Mouse (Mus musculus): ENCODE measurements around the gene Klhl35. TPM values are rescaled to one million over a fixed set of nuclear protein-coding genes. Genes with fewer than 3 reads are reported as not detected.

The Klhl35 gene
- total and polyA plus RNA-seq, 3 experiments = 0.04 TPM; not detected in 2

- H3K4me1 ChIP-seq (ENCODE audit: control insufficient read depth in 1 of 2, insufficient read depth in 2 of 2, low read length in 2 of 2) = peaks cover 0 to 12% of the 10 kb centered on the region in 2 experiments; a peak in 2 of 4 replicates
These were observed 17.6 kb downstream of the Klhl35 start, which contains the start of gene Rps3 for GRCm38 (mm10) chr7:99483271-99483923. TSS of gene Rps3 (minus strand) at chr7:99483738.

DNA sequence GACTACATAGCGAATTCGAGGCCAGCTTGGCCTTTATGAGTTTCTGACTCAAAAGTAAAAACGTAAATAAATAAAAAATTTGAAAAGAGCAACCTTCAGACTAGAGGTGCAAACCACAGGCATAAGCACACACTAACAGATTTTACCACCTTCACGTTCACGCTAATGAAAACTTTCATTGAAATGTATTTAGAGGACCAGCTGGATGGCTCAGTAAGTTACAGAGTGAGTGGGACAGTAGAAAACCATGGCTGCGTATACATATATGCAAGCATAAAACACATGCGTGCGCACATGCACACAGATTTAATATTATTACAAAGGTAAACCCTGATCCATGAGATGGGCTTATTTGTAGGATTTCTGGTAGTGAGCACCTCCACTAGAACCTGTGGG lies 18.1 kb downstream of the Klhl35 start:
- Histone ChIP-seq H3K4me1 (ENCODE audit: control insufficient read depth in 1 of 2, insufficient read depth in 2 of 2, low read length in 2 of 2) (peaks cover 0 to 12% of the 10 kb centered on the region in 2 experiments; a peak in 2 of 4 replicates), H3K79me2 (ENCODE audit: control insufficient read depth, insufficient read depth, low read length, poor library complexity) (peaks cover 34% of the 10 kb centered on the region), H3K27me3 (ENCODE audit: control insufficient read depth in 1 of 2, insufficient read depth in 2 of 2, low read length in 2 of 2) (no peaks in the 10 kb centered on the region), H3K4me3 (ENCODE audit: control insufficient read depth in 1 of 2, insufficient read depth in 1 of 2, low read depth in 2 of 2, low read length in 2 of 2) (peak overlapping the region; percentile 5 to 20; a peak in 2 of 4 replicates), H3K9ac (ENCODE audit: control insufficient read depth, low read depth, low read length, poor library complexity, severe bottlenecking) (peak overlapping the region; percentile 46), H3K36me3 (ENCODE audit: control insufficient read depth in 1 of 2, insufficient read depth in 2 of 2, low read length in 2 of 2) (peaks cover 18 to 21% of the 10 kb centered on the region in 2 experiments), H3K9me3 (replicated peaks; ENCODE audit: insufficient read depth, low read length) (no peaks in the 10 kb centered on the region), H3K27ac (ENCODE audit: control insufficient read depth, low read depth, low read length) (peak overlapping the region; percentile 5; the same call in 1 of the 2 replicates)
- no peak for DNase-seq (ENCODE audit: low read depth, low spot score)
- no peak for TF ChIP-seq SMC3 (IDR thresholded peaks at IDR 0.05; ENCODE audit: low read depth, low read length)
- no peak for TF ChIP-seq ZKSCAN1 (IDR thresholded peaks at IDR 0.05; ENCODE audit: low read depth, low read length)
- TF ChIP-seq POLR2AphosphoS5 (IDR thresholded peaks at IDR 0.05; ENCODE audit: borderline replicate concordance, low read depth, low read length) = no peak
- no peak for TF ChIP-seq TCF12 (IDR thresholded peaks at IDR 0.05; ENCODE audit: low read depth, low read length)
- TF ChIP-seq RAD21 (IDR thresholded peaks at IDR 0.05; ENCODE audit: low read depth, low read length) = no peak
- TF ChIP-seq USF2 (IDR thresholded peaks at IDR 0.05; ENCODE audit: borderline replicate concordance in 1 of 2, insufficient read depth in 1 of 2, low read depth in 1 of 2, low read length in 2 of 2) = no peak
- TF ChIP-seq MEF2A (IDR thresholded peaks at IDR 0.05; ENCODE audit: extremely low read depth, insufficient replicate concordance, low read depth, low read length, poor library complexity, severe bottlenecking) = no peak
- TF ChIP-seq EP300 (IDR thresholded peaks at IDR 0.05; ENCODE audit: low read depth in 1 of 2, low read length in 2 of 2) = no peak
- no peak for TF ChIP-seq MAZ (IDR thresholded peaks at IDR 0.05; ENCODE audit: low read depth, low read length)
- TF ChIP-seq NELFE (IDR thresholded peaks at IDR 0.05; ENCODE audit: low read depth, low read length) = no peak
- no peak for TF ChIP-seq CHD2 (IDR thresholded peaks at IDR 0.05; ENCODE audit: low read length)
- TF ChIP-seq CTCF (IDR thresholded peaks at IDR 0.05 in 2 of 3, conservative IDR thresholded peaks at IDR 0.05 in 1 of 3; ENCODE audit: control insufficient read depth in 1 of 3, insufficient read depth in 1 of 3, low read depth in 2 of 3, low read length in 3 of 3, poor library complexity in 1 of 3, severe bottlenecking in 1 of 3) = no peak
- TF ChIP-seq ETS1 (IDR thresholded peaks at IDR 0.05; ENCODE audit: low read depth, low read length) = no peak
- TF ChIP-seq ZMIZ1 (IDR thresholded peaks at IDR 0.05; ENCODE audit: low read depth, low read length) = no peak
- TF ChIP-seq MYC (IDR thresholded peaks at IDR 0.05; ENCODE audit: low read depth, low read length) = no peak
- no peak for TF ChIP-seq USF1 (IDR thresholded peaks at IDR 0.05; ENCODE audit: low read depth, low read length)

More at GRCm38 (mm10) chr7:99483271-99483923, 17.6 kb downstream of the Klhl35 start, which contains the start of gene Rps3:
- TF ChIP-seq POLR2A (IDR thresholded peaks at IDR 0.05; ENCODE audit: control insufficient read depth in 1 of 2, insufficient read depth in 1 of 2, low read depth in 1 of 2, low read length in 2 of 2, poor library complexity in 1 of 2) (peak; percentile 81 to 97), BHLHE40 (IDR thresholded peaks at IDR 0.05; ENCODE audit: borderline replicate concordance, low read depth, low read length) (no peak), ZNF384 (IDR thresholded peaks at IDR 0.05; ENCODE audit: low read depth, low read length) (no peak), MYB (IDR thresholded peaks at IDR 0.05; ENCODE audit: low read depth, low read length) (no peak), POLR2AphosphoS5 (IDR thresholded peaks at IDR 0.05; ENCODE audit: borderline replicate concordance, low read depth, low read length) (no peak; the same call in 1 of the 2 replicates), TBP (IDR thresholded peaks at IDR 0.05; ENCODE audit: low read depth, low read length) (peak; percentile 98), MAX (IDR thresholded peaks at IDR 0.05; ENCODE audit: low read length) (peak; percentile 85), UBTF (IDR thresholded peaks at IDR 0.05; ENCODE audit: borderline replicate concordance, insufficient read depth, low read depth, low read length) (0 out of 2 replicates have a peak, but pooled peaks have one; percentile 21), NELFE (IDR thresholded peaks at IDR 0.05; ENCODE audit: low read depth, low read length) (peak; percentile 99), MAFK (IDR thresholded peaks at IDR 0.05; ENCODE audit: borderline replicate concordance, low read depth, low read length) (no peak), ZMIZ1 (IDR thresholded peaks at IDR 0.05; ENCODE audit: low read depth, low read length) (peak; percentile 95), ZKSCAN1 (IDR thresholded peaks at IDR 0.05; ENCODE audit: low read depth, low read length) (no peak), TCF12 (IDR thresholded peaks at IDR 0.05; ENCODE audit: low read depth, low read length) (peak; percentile 84), CHD1 (IDR thresholded peaks at IDR 0.05; ENCODE audit: low read depth, low read length) (no peak), USF1 (IDR thresholded peaks at IDR 0.05; ENCODE audit: low read depth, low read length) (0 out of 2 replicates have a peak, but pooled peaks have one; percentile 12), SIN3A (IDR thresholded peaks at IDR 0.05; ENCODE audit: low read length) (peak; percentile 90), RAD21 (IDR thresholded peaks at IDR 0.05; ENCODE audit: low read depth, low read length) (no peak), GATA1 (IDR thresholded peaks at IDR 0.05; ENCODE audit: low read depth, low read length) (no peak), HCFC1 (IDR thresholded peaks at IDR 0.05; ENCODE audit: low read depth, low read length) (peak; percentile 98), EP300 (IDR thresholded peaks at IDR 0.05; ENCODE audit: low read depth in 1 of 2, low read length in 2 of 2) (no peak), CHD2 (IDR thresholded peaks at IDR 0.05; ENCODE audit: low read length) (no peak), ETS1 (IDR thresholded peaks at IDR 0.05; ENCODE audit: low read depth, low read length) (peak; percentile 21; the same call in 1 of the 2 replicates), MAZ (IDR thresholded peaks at IDR 0.05; ENCODE audit: low read depth, low read length) (peak; percentile 94), MYC (IDR thresholded peaks at IDR 0.05; ENCODE audit: low read depth, low read length) (peak; percentile 92; the same call in 1 of the 2 replicates), GABPA (IDR thresholded peaks at IDR 0.05; ENCODE audit: low read depth, low read length) (no peak), RCOR1 (IDR thresholded peaks at IDR 0.05; ENCODE audit: low read depth, low read length) (no peak), ELF1 (IDR thresholded peaks at IDR 0.05; ENCODE audit: low read depth, low read length) (peak; percentile 98), POLR2AphosphoS2 (IDR thresholded peaks at IDR 0.05; ENCODE audit: low read length) (peak; percentile 97), SMC3 (IDR thresholded peaks at IDR 0.05; ENCODE audit: low read depth, low read length) (no peak), KAT2A (conservative IDR thresholded peaks at IDR 0.05; ENCODE audit: low read depth, low read length) (peak; percentile 93), MXI1 (IDR thresholded peaks at IDR 0.05; ENCODE audit: low read depth, low read length) (peak; percentile 45; the same call in 1 of the 2 replicates), NRF1 (IDR thresholded peaks at IDR 0.05; ENCODE audit: insufficient read depth, low read depth, low read length, poor library complexity, severe bottlenecking) (peak; percentile 51; the same call in 1 of the 2 replicates), MEF2A (IDR thresholded peaks at IDR 0.05; ENCODE audit: extremely low read depth, insufficient replicate concordance, low read depth, low read length, poor library complexity, severe bottlenecking) (no peak), E2F4 (IDR thresholded peaks at IDR 0.05; ENCODE audit: borderline replicate concordance, low read depth, low read length) (0 out of 2 replicates have a peak, but pooled peaks have one; percentile 74)
- Histone ChIP-seq H3K79me2 (ENCODE audit: control insufficient read depth, insufficient read depth, low read length, poor library complexity) (peaks cover 34% of the 10 kb centered on the region), H3K27me3 (ENCODE audit: control insufficient read depth in 1 of 2, insufficient read depth in 2 of 2, low read length in 2 of 2) (no peaks in the 10 kb centered on the region), H3K36me3 (ENCODE audit: control insufficient read depth in 1 of 2, insufficient read depth in 2 of 2, low read length in 2 of 2) (peaks cover 18 to 21% of the 10 kb centered on the region in 2 experiments), H3K27ac (ENCODE audit: control insufficient read depth, low read depth, low read length) (peak within 1 kb of the TSS; percentile 75), H3K4me3 (ENCODE audit: control insufficient read depth in 1 of 2, insufficient read depth in 1 of 2, low read depth in 2 of 2, low read length in 2 of 2) (peak within 1 kb of the TSS; percentile 88 to 94), H3K9ac (ENCODE audit: control insufficient read depth, low read depth, low read length, poor library complexity, severe bottlenecking) (peak within 1 kb of the TSS; percentile 92), H3K9me3 (replicated peaks; ENCODE audit: insufficient read depth, low read length) (no peaks in the 10 kb centered on the region)
- peak; percentile 94 for DNase-seq (ENCODE audit: low read depth, low spot score)
